Mouse (Mus musculus) right cerebral cortex, adult 2 months (tissue): ENCODE data around the gene Inpp5a.

ENCODE experiments used
- DNase-seq, 2 experiments: peaks; one replicate each; pipeline ENCODE4 v3.0.0; 2021 to 2022; ENCODE audit warnings: low spot score in 2 of 2

Gene Inpp5a

GRCm38 (mm10) chr7:139439922-139440895 lies 51.3 kb downstream of the Inpp5a start:
- DNase-seq: no peak

- no peak for DNase-seq
Observed at GRCm38 (mm10) chr7:139441022-139441421, 52.1 kb downstream of the Inpp5a start.

GRCm38 (mm10) chr7:139441761-139442211 lies 52.9 kb downstream of the Inpp5a start:
- no peak for DNase-seq

- DNase-seq: no peak
Observed at GRCm38 (mm10) chr7:139445621-139446020, 56.7 kb downstream of the Inpp5a start.

GRCm38 (mm10) chr7:139447381-139447780 lies 58.5 kb downstream of the Inpp5a start:
- DNase-seq: no peak

GRCm38 (mm10) chr7:139450186-139450998 lies 61.5 kb downstream of the Inpp5a start:
- no peak for DNase-seq

GRCm38 (mm10) chr7:139451711-139452110 lies 62.8 kb downstream of the Inpp5a start:
- no peak for DNase-seq

GRCm38 (mm10) chr7:139452199-139452598 lies 63.3 kb downstream of the Inpp5a start:
- no peak for DNase-seq

GRCm38 (mm10) chr7:139453198-139453597 lies 64.3 kb downstream of the Inpp5a start:
- no peak for DNase-seq

- no peak for DNase-seq
Observed at GRCm38 (mm10) chr7:139454285-139454684, 65.4 kb downstream of the Inpp5a start.

- DNase-seq: no peak
Observed at GRCm38 (mm10) chr7:139456759-139457158, 67.8 kb downstream of the Inpp5a start.

GRCm38 (mm10) chr7:139461344-139461743 lies 72.4 kb downstream of the Inpp5a start:
- no peak for DNase-seq

- DNase-seq: no peak
Observed at GRCm38 (mm10) chr7:139462142-139462541, 73.2 kb downstream of the Inpp5a start.

- DNase-seq: no peak
Observed at GRCm38 (mm10) chr7:139465538-139465937, 76.6 kb downstream of the Inpp5a start.

- DNase-seq: no peak
Observed at GRCm38 (mm10) chr7:139466484-139467176, 77.7 kb downstream of the Inpp5a start.

GRCm38 (mm10) chr7:139467177-139467895 lies 78.4 kb downstream of the Inpp5a start:
- no peak for DNase-seq

- no peak for DNase-seq
Observed at GRCm38 (mm10) chr7:139467896-139468279, 79.0 kb downstream of the Inpp5a start.

- DNase-seq: no peak
Observed at GRCm38 (mm10) chr7:139468440-139468839, 79.5 kb downstream of the Inpp5a start.

- DNase-seq: no peak
Observed at GRCm38 (mm10) chr7:139469457-139469856, 80.5 kb downstream of the Inpp5a start.

- DNase-seq: no peak
Observed at GRCm38 (mm10) chr7:139470481-139470880, 81.6 kb downstream of the Inpp5a start.

GRCm38 (mm10) chr7:139472052-139472451 lies 83.1 kb downstream of the Inpp5a start:
- DNase-seq: no peak
